Mouse (Mus musculus) CH12.LX (cell line): Measurements from ENCODE around the gene Kin.

Experiments used
- CTCF ChIP-seq, 2 experiments: IDR thresholded peaks in 1 of 2; conservative IDR thresholded peaks in 1 of 2; 2 replicates each; pipeline ENCODE4 v1.5.1; 2011 to 2012; ENCODE audit warnings: low read depth in 2 of 2, low read length in 2 of 2, improper control_type of control experiment in 1 of 2, inconsistent platforms in 1 of 2, mild to moderate bottlenecking in 1 of 2, moderate library complexity in 1 of 2
- ELF1 ChIP-seq: IDR thresholded peaks from 2 replicates; pipeline ENCODE4 v1.6.1; 2014; ENCODE audit warnings: low read depth, mild to moderate bottlenecking, inconsistent platforms, low read length, improper control_type of control experiment
- EP300 ChIP-seq: IDR thresholded peaks from 2 replicates; pipeline ENCODE4 v1.6.1; 2011; ENCODE audit warnings: low read length, improper control_type of control experiment
- ETS1 ChIP-seq: conservative IDR thresholded peaks from 2 replicates; pipeline ENCODE4 v1.6.1; 2012; ENCODE audit warnings: low read depth, mild to moderate bottlenecking, inconsistent platforms, low read length, improper control_type of control experiment, moderate library complexity
- GABPA ChIP-seq: IDR thresholded peaks from 2 replicates; pipeline ENCODE4 v1.6.1; 2012; ENCODE audit warnings: low read depth, low read length, improper control_type of control experiment, inconsistent platforms; ENCODE audit not compliant: insufficient replicate concordance
- MAFK ChIP-seq: IDR thresholded peaks from 2 replicates; pipeline ENCODE4 v1.6.1; 2011; ENCODE audit warnings: low read length, improper control_type of control experiment; ENCODE audit not compliant: insufficient replicate concordance
- MAX ChIP-seq: IDR thresholded peaks from 2 replicates; pipeline ENCODE4 v1.6.1; 2011; ENCODE audit warnings: low read length, improper control_type of control experiment
- NRF1 ChIP-seq: IDR thresholded peaks from 2 replicates; pipeline ENCODE4 v1.6.1; 2014; ENCODE audit warnings: low read depth, mild to moderate bottlenecking, inconsistent platforms, low read length, improper control_type of control experiment, moderate library complexity
- POLR2A ChIP-seq: IDR thresholded peaks from 2 replicates; pipeline ENCODE4 v1.6.1; 2011; ENCODE audit warnings: low read depth, mild to moderate bottlenecking, improper control_type of control experiment, low read length
- TBP ChIP-seq: conservative IDR thresholded peaks from 2 replicates; pipeline ENCODE4 v1.6.1; 2011; ENCODE audit warnings: low read depth, low read length, improper control_type of control experiment
- UBTF ChIP-seq: IDR thresholded peaks from 2 replicates; pipeline ENCODE4 v1.6.1; 2012; ENCODE audit warnings: low read depth, mild to moderate bottlenecking, inconsistent platforms, low read length, improper control_type of control experiment, moderate library complexity
- USF2 ChIP-seq: conservative IDR thresholded peaks from 2 replicates; pipeline ENCODE4 v1.6.1; 2011; ENCODE audit warnings: low read depth, low read length, improper control_type of control experiment

GRCm38 (mm10) chr2:10132128-10132527 is 51.7 kb downstream of the Kin start:
- TF ChIP-seq POLR2A (no peak), ELF1 (no peak), ETS1 (no peak), CTCF (conservative IDR thresholded peaks at IDR 0.05 in 1 of 2, IDR thresholded peaks at IDR 0.05 in 1 of 2; ENCODE audit: low read depth in 2 of 2, low read length in 2 of 2) (no peak), MAX (no peak), MAFK (no peak), EP300 (no peak), UBTF (no peak), NRF1 (no peak), TBP (no peak), USF2 (no peak), GABPA (no peak)
